Mouse (Mus musculus) E14TG2a.4 (cell line): ENCODE measurements around the gene Stard3.

Source experiments
- CTCF ChIP-seq: conservative IDR thresholded peaks from 2 replicates; pipeline ENCODE4 v1.5.1; 2014; ENCODE audit warnings: low read length
- NANOG ChIP-seq: IDR thresholded peaks from 2 replicates; pipeline ENCODE4 v1.6.1; 2014; ENCODE audit warnings: borderline replicate concordance, low read length, mixed read lengths
- POU5F1 ChIP-seq: IDR thresholded peaks from 2 replicates; pipeline ENCODE4 v1.6.1; 2014; ENCODE audit warnings: low read length, borderline replicate concordance

- TF ChIP-seq CTCF (no peak), POU5F1 (no peak), NANOG (no peak)
Observed at GRCm38 (mm10) chr11:98381651-98382050, 23.5 kb downstream of the Stard3 start.
